Mouse (Mus musculus) heart, adult 8-10 months (tissue): ENCODE data around the gene Cox7a1. TPM values are rescaled to one million over a fixed set of nuclear protein-coding genes. Genes with fewer than 3 reads are reported as not detected.
A peak's percentile ranks its signal among the peaks of the same experiment; 100 is the strongest.

ENCODE experiments used
- DNase-seq: peaks from one replicate; pipeline ENCODE4 v3.0.0; 2022; ENCODE audit warnings: low spot score
- total RNA-seq, 4 experiments: library from RNA; stranded (reverse); gene quantifications; 2 replicates each; pipeline ENCODE4 v1.2.4; 2022

Cox7a1 gene
- total RNA-seq, 4 experiments from 2014 or later: 3,196 to 3,318 (median 3,289) TPM

DNA sequence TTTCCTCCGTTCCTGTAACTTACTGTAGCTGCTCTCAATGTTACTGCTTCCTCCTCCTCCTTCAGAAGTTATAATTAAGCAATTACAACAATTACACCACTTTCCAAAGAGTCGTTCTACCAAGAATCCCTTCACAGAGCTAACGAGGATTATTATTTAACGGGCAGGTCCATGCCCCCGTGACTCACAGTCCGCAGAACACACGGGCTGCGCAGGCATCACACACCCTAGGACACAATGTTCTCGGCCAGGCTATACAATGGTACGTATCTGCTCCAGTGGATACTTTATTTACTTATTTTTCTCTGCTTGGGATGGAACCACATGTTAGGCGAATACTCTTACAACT is 36.0 kb downstream of the Cox7a1 start:
- no peak for DNase-seq

DNA sequence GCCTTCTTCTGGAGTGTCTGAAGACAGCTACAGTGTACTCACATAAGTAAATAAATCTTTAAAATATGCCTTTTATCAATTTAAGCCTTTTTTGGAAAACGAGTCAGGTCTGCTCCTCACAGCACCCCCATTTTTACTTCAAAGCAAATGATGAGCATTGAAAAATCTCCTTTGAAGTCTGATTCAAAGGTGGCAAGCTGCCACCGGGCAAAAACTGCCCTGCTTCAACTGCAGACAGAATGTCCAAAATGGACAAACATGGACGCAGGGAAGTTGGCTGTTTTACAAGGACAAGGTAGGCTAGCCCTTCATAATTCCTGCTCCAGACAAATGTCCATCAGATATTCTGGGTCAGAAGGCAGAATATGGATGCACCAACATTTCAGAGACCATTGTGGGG is 37.5 kb downstream of the Cox7a1 start:
- no peak for DNase-seq

DNA sequence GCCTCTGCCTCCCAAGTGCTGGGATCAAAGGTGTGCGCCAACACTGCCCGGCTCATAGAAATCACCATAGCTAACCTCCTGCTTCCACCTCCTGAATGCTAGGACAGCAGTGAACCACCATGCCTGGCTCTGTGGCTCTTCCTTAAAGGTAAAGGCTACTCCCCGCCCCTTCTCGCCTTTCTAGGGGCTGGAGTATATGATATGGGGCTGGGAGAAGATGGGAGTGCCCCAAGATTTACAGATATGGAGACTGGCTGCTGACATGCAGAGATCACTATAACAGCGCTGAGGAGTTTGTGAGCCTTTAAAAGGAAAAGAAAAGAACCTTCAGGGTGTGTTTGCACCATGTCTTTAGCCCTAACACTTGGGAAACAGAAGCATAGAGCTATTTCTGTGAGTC is 38.3 kb downstream of the Cox7a1 start:
- DNase-seq: no peak

DNA sequence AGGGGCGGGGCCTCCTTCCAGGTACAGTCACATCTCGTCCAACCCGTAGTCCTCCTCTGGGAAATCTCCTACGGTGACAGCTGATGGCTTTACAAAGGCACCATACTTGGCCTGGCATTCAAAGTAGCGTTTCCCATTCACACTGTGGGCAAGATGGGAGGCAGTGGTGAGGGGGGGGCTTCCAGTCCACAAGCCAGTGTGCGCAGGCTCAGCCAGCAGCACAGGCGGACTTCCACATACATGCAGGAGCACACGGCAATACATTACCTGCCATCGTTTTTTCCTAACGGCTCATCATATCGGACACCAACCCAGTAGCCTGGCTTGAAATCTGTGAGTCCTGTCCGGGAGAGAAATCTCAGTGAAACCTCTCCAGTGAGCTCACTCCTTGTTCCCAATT is 40.3 kb downstream of the Cox7a1 start:
- no peak for DNase-seq

DNA sequence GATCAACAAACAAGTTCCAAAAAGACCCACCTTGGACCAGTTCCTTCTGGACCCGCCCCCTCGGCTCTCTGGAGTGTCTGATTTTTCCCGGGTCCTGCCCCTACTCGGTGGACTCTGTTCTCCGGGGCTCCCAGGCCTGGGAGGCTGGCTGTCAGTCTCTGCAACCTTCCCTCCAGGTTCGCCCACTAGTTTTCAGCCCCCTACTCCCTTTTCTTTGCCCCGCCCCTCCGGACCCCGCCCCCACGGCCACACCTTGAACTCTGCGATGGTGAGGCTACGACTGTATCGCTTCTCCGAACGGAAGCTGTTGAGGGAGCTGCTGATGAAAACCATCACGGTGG is 47.4 kb downstream of the Cox7a1 start:
- DNase-seq: no peak

DNA sequence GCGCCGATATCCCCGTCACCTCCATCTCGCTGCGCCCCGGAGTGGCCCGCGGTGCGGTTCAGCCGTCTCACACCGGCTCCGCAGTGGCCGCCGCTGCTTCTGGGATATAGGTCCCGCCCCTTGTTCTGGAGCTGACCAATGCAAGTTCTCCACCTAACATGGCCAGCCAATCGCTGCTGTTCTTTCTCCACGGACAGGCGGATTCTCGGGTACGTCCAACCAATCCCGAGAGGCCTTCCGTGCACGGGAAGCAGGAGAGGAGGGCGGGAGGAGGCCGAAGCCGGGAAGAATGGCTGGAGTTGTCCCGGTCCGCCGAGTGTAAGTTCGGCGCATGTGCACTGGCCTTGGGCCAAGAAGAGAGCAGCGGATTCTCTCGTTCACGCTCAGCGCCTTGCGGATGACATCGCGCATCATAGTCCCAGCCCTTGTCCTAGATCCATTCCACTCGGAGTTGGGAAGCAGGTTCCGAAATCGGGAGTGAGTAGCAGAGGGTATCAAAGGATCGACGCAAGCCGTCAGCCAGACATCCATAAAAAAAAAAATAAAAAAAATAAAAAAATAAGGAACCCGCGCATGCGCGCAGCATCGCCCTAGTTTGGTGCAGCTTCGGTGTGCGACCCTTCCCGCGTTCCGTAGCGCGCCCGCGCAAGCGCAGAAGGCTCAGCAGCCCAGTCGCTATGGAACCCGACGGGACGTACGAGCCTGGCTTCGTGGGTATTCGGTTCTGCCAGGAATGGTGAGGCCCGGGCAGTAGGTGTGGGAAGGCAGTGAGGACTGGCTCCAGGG is 47.9 kb downstream of the Cox7a1 start, which contains the start of the genes Polr2i and Tbcb:
Gene Polr2i, plus strand, starts transcription at position 280 of the 786 bp plus-strand sequence.
Gene Tbcb, minus strand, starts transcription at position 604 of the 786 bp plus-strand sequence.
- DNase-seq: peak; percentile 98

DNA sequence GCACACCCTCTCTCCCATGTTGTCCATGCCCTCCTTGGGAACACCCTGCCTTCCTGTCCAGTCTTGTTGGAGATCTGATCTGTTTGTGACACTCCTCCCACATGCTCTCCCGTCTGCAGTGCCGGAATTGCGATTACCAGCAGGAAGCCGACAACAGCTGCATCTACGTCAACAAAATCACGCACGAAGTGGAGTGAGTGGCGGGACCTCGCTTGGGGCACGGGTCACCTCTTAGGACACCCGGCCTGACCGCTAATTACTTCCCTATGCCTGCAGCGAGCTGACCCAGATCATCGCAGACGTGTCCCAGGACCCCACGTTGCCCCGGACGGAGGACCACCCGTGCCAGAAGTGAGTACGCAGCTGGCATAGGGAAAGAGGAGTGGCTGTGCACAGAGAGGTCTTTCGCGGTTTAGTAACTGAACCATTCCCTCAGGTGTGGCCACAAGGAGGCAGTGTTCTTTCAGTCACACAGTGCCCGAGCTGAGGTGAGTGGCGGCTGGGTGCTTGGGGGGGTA is 48.7 kb downstream of the Cox7a1 start:
- peak; percentile 17 for DNase-seq

DNA sequence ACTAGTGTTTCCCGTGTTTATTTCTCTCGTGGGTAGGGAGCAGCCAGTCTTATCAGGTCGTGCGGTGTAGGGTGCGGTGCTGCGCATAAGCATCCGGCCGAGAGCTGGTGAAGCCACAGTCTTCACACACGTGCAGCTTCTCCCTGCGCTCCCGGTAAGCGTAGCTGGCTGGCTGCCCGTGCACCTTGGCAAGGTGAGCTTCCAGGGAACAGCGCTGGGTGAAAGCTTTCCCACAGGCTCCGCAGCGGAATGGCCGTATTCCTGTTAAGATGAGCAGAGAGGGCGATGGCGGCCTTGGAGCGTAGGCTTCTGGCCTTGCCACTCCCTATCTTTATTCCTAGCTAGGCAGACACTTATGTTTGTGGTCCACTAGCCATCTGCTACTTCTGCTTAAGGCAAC is 49.4 kb downstream of the Cox7a1 start:
- DNase-seq: no peak

DNA sequence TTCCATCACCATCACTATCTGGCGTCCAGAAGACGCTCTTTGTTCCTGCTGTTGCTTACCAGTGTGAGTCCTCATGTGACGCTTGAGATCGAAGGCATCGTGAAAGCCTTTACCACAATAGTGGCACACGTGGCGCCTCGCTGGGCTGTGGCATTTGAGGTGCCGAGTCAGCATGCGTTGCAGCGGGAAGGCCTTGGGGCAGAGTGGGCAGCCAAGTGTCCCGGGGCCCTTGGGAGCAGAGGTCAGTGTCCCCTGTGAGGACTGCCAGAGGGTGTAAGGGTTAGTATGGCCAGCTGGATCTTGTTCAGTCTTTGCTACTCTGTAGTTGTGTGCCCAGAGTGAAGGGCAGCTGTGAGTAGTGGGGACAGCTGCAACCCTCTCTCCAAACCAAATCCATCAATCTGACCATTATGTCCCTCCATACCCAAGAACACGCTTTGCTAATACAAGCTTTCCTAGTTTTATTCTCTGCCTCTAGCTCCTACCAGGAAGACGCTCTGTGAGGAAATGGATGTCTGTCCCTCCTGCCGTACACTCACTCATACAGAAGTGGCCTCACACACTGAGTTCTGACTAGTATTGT is 50.4 kb downstream of the Cox7a1 start:
- no peak for DNase-seq

DNA sequence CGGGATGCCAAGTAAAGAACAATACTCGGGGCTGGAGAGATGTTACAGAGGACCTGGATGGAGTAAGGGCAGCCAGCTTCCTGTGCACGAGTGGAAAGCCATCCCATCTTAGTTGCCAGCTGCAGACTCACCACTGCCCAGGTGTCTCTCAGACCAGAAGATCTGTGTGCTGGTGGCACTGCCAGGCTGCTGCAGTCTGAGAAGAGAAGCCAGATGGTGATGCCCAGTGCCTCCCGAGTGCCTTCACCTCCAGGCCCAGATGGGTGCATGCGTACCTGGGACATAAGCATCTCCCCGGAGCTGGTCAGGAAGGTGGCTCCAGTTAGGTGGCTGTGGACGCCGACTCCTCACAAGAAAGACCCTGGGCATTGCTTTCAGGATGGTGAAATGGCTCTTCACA is 51.1 kb downstream of the Cox7a1 start:
- no peak for DNase-seq

DNA sequence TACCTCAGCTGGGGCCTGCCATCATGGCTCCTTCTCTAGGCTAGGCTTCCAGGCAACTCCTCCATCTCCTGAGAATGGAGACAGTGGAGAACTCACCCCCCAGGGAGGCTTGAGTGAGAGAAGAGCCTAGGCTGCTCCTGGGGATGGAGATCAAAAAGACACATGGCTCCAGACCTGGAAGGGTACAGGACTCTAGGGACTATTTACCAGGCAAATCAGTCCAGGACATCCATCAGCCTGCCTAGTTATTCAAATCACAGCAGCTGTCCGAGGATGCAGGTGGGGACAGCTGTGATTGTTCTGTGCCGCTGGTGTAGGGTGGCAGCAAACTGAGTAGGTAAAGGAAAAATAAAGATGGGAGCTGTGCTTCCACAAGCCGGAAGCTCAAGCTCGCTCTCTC is 51.7 kb downstream of the Cox7a1 start, which contains the start of gene Ovol3:
Gene Ovol3, minus strand, starts transcription at position 101 of the 400 bp plus-strand sequence.
- no peak for DNase-seq

Other genes starting within 250 kb of the Cox7a1 start
- 1 to 10 TPM; 5.8 to 6.5 (median 6.0) TPM for gene Zfp74, start 230.1 kb upstream of the Cox7a1 start, total RNA-seq
- 10 to 100 TPM; 16.9 to 27.9 (median 21.5) TPM for gene Zfp568, start 200.2 kb upstream of the Cox7a1 start, total RNA-seq
- 1 to 10 TPM; 2.4 to 3.0 (median 2.6) TPM for gene Zfp14, start 132.8 kb upstream of the Cox7a1 start, total RNA-seq
- gene Zfp82, start 111.2 kb upstream of the Cox7a1 start, total RNA-seq: 1 to 10 TPM; 2.1 to 3.0 (median 2.6) TPM
- under 1 TPM in 1 of 4 experiments, not detected in 3; 0.28 TPM for gene Gm26920, start 93.7 kb upstream of the Cox7a1 start, total RNA-seq
- gene Zfp566, start 93.6 kb upstream of the Cox7a1 start, total RNA-seq: 1 to 10 TPM in 3 of 4 experiments, under 1 TPM in 1; 0.82 to 1.8 (median 1.6) TPM
- 10 to 100 TPM; 25.3 to 34.5 (median 31.3) TPM for gene Zfp260, start 89.4 kb upstream of the Cox7a1 start, total RNA-seq
- gene Zfp382, start 62.2 kb upstream of the Cox7a1 start, total RNA-seq: 1 to 10 TPM; 1.5 to 4.3 (median 2.1) TPM
- gene Zfp146, start 14.4 kb upstream of the Cox7a1 start, total RNA-seq: 10 to 100 TPM; 23.2 to 33.8 (median 28.1) TPM
- gene Capns1, start 14.7 kb downstream of the Cox7a1 start, total RNA-seq: 100 to 1,000 TPM; 287 to 304 (median 297) TPM
- 10 to 100 TPM; 54.0 to 70.5 (median 64.9) TPM for gene Polr2i, start 47.8 kb downstream of the Cox7a1 start, total RNA-seq
- gene Tbcb, start 48.1 kb downstream of the Cox7a1 start, total RNA-seq: 10 to 100 TPM; 51.2 to 62.4 (median 57.6) TPM
- gene Ovol3, start 51.6 kb downstream of the Cox7a1 start, total RNA-seq: not detected
- gene Thap8, start 96.0 kb downstream of the Cox7a1 start, total RNA-seq: under 1 TPM in 1 of 4 experiments, not detected in 3; 0.44 TPM
- 1 to 10 TPM in 1 of 4 experiments, under 1 TPM in 3; 0.41 to 1.5 (median 0.84) TPM for gene Wdr62, start 96.3 kb downstream of the Cox7a1 start, total RNA-seq
- 1 to 10 TPM; 4.7 to 8.7 (median 7.4) TPM for gene Clip3, start 107.6 kb downstream of the Cox7a1 start, total RNA-seq
- gene Alkbh6, start 124.6 kb downstream of the Cox7a1 start, total RNA-seq: 10 to 100 TPM; 28.6 to 34.0 (median 32.5) TPM
- 1 to 10 TPM in 1 of 4 experiments, under 1 TPM in 3; 0.46 to 1.9 (median 0.76) TPM for gene Syne4, start 130.7 kb downstream of the Cox7a1 start, total RNA-seq
- gene E130208F15Rik, start 137.6 kb downstream of the Cox7a1 start, total RNA-seq: 1 to 10 TPM in 1 of 4 experiments, under 1 TPM in 3; 0.62 to 1.2 (median 0.79) TPM
- gene Sdhaf1, start 139.8 kb downstream of the Cox7a1 start, total RNA-seq: 10 to 100 TPM; 14.0 to 16.2 (median 15.1) TPM
- gene Lrfn3, start 178.6 kb downstream of the Cox7a1 start, total RNA-seq: 1 to 10 TPM; 1.3 to 2.4 (median 1.6) TPM
- 10 to 100 TPM; 13.5 to 26.2 (median 16.5) TPM for gene Tyrobp, start 229.6 kb downstream of the Cox7a1 start, total RNA-seq
- gene Hcst, start 235.7 kb downstream of the Cox7a1 start, total RNA-seq: not detected
- under 1 TPM in 3 of 4 experiments, not detected in 1; 0.12 to 0.46 (median 0.28) TPM for gene Nfkbid, start 237.6 kb downstream of the Cox7a1 start, total RNA-seq